Mouse (Mus musculus): Measurements from ENCODE around the gene Fshr. TPM values are rescaled to one million over a fixed set of nuclear protein-coding genes. Genes with fewer than 3 reads are reported as not detected.

Gene Fshr
- polyA plus RNA-seq, 1 experiment from 2014 or later: not detected

- Histone ChIP-seq H3K4me1 (ENCODE audit: control insufficient read depth, insufficient read depth, low read length) (no peaks in the 10 kb centered on the region; the same call in 1 of the 2 replicates), H3K36me3 (ENCODE audit: control insufficient read depth, insufficient read depth, low read length) (no peaks in the 10 kb centered on the region), H3K9ac (ENCODE audit: low read depth, low read length) (no peak overlapping the region), H3K4me2 (ENCODE audit: low read depth, low read length) (no peak overlapping the region), H3K27ac (ENCODE audit: low read length) (no peak overlapping the region), H3K9me3 (ENCODE audit: control insufficient read depth, low read length) (no peaks in the 10 kb centered on the region), H3K4me3 (ENCODE audit: low read length) (no peak overlapping the region), H3K27me3 (replicated peaks; ENCODE audit: control insufficient read depth, insufficient read depth, low read length) (no peaks in the 10 kb centered on the region)
- no peak for ATAC-seq
- 23% methylated on average over 7 of the region's 7 CpGs for WGBS
Measured at GRCm38 (mm10) chr17:88937341-88938152, 262.9 kb downstream of the Fshr start.

- no peaks in the 10 kb centered on the region for H3K36me3 ChIP-seq (ENCODE audit: control insufficient read depth, insufficient read depth, low read length)
- WGBS: 79% methylated on average over 3 of the region's 3 CpGs
- ATAC-seq: no peak
- no peaks in the 10 kb centered on the region; the same call in 1 of the 2 replicates for H3K4me1 ChIP-seq (ENCODE audit: control insufficient read depth, insufficient read depth, low read length)
- no peaks in the 10 kb centered on the region for H3K27me3 ChIP-seq (replicated peaks; ENCODE audit: control insufficient read depth, insufficient read depth, low read length)
- H3K27ac ChIP-seq (ENCODE audit: low read length): no peak overlapping the region
- no peak overlapping the region for H3K4me2 ChIP-seq (ENCODE audit: low read depth, low read length)
- H3K4me3 ChIP-seq (ENCODE audit: low read length): no peak overlapping the region
- H3K9me3 ChIP-seq (ENCODE audit: control insufficient read depth, low read length): no peaks in the 10 kb centered on the region
- no peak overlapping the region for H3K9ac ChIP-seq (ENCODE audit: low read depth, low read length)
Measured at GRCm38 (mm10) chr17:88936941-88937340, 263.5 kb downstream of the Fshr start.

Measured in intestine, embryonic 16.5 days (tissue).